Mouse (Mus musculus) T-helper 1 cell (primary cell): Measurements from ENCODE around the gene Epn1.

Experiments
- in situ Hi-C: fragments of 300-600 bp; cut with MboI, MseI; formaldehyde crosslinking; loops from one replicate; pipeline ENCODE4 v1.15.1; 2025; ENCODE audit warnings: high pct_unique_total_duplicates

The Epn1 gene

GRCm38 (mm10) chr7:5080010-5080751 lies at the start of gene Epn1:
Gene Epn1, plus strand, starts transcription at chr7:5080235.
- in situ Hi-C loops: loop anchor here (25.0 kb wide), 2 partner anchors 1082 to 1307 kb away; partner anchors contain the start of genes Smim17, Zfp28, Zfp444 and Zfp787

- in situ Hi-C loops: no loop called here
These were observed 49.3 kb upstream of the Epn1 start for GRCm38 (mm10) chr7:5030554-5031275.

GRCm38 (mm10) chr7:5031496-5031895 lies 48.5 kb upstream of the Epn1 start:
- in situ Hi-C loops: no loop called here

- in situ Hi-C loops: no loop called here
These were observed 46.2 kb upstream of the Epn1 start, which contains the start of gene 4632433K11Rik for GRCm38 (mm10) chr7:5033818-5034217. Gene 4632433K11Rik, plus strand, starts transcription at chr7:5034118.

GRCm38 (mm10) chr7:5035628-5036027 lies 44.4 kb upstream of the Epn1 start:
- in situ Hi-C loops: no loop called here

GRCm38 (mm10) chr7:5036136-5036535 lies 43.9 kb upstream of the Epn1 start:
- in situ Hi-C loops: no loop called here

- in situ Hi-C loops: no loop called here
These were observed 43.0 kb upstream of the Epn1 start for GRCm38 (mm10) chr7:5037026-5037425.

GRCm38 (mm10) chr7:5037467-5037866 lies 42.6 kb upstream of the Epn1 start:
- in situ Hi-C loops: no loop called here

GRCm38 (mm10) chr7:5038109-5038732 lies 41.8 kb upstream of the Epn1 start, which contains the start of gene Zfp784:
Gene Zfp784, minus strand, starts transcription at chr7:5038446.
- in situ Hi-C loops: no loop called here

GRCm38 (mm10) chr7:5038940-5039339 lies 41.1 kb upstream of the Epn1 start:
- in situ Hi-C loops: no loop called here

- in situ Hi-C loops: no loop called here
These were observed 35.1 kb upstream of the Epn1 start for GRCm38 (mm10) chr7:5044981-5045380.

- in situ Hi-C loops: no loop called here
These were observed 33.9 kb upstream of the Epn1 start for GRCm38 (mm10) chr7:5046112-5046511.

- in situ Hi-C loops: no loop called here
These were observed 32.7 kb upstream of the Epn1 start for GRCm38 (mm10) chr7:5047313-5047712.

GRCm38 (mm10) chr7:5051193-5052192 lies 28.5 kb upstream of the Epn1 start, which contains the start of gene Zfp580:
Gene Zfp580, plus strand, starts transcription at chr7:5051538.
- in situ Hi-C loops: loop anchor here (5.0 to 25.0 kb wide), 3 partner anchors 109 to 1414 kb away; partner anchors contain the start of genes Cnot3, Prpf31, Tfpt and Ube2s

- in situ Hi-C loops: loop anchor here (5.0 to 25.0 kb wide), 3 partner anchors 110 to 1415 kb away; partner anchors contain the start of genes Cnot3, Prpf31, Tfpt and Ube2s
These were observed 27.6 kb upstream of the Epn1 start for GRCm38 (mm10) chr7:5052438-5052837.

- in situ Hi-C loops: loop anchor here (5.0 to 25.0 kb wide), 3 partner anchors 111 to 1416 kb away; partner anchors contain the start of genes Cnot3, Prpf31, Tfpt and Ube2s
These were observed 27.1 kb upstream of the Epn1 start for GRCm38 (mm10) chr7:5052931-5053343.

GRCm38 (mm10) chr7:5053456-5054179 lies 26.4 kb upstream of the Epn1 start:
- in situ Hi-C loops: loop anchor here (5.0 to 25.0 kb wide), 3 partner anchors 111 to 1416 kb away; partner anchors contain the start of genes Cnot3, Prpf31, Tfpt and Ube2s

GRCm38 (mm10) chr7:5056651-5057263 lies 23.3 kb upstream of the Epn1 start:
- in situ Hi-C loops: loop anchor here (10.0 to 25.0 kb wide), 2 partner anchors 242 to 1419 kb away; partner anchors contain the start of genes Cnot3, Prpf31, Tfpt and Ube2s

- in situ Hi-C loops: loop anchor here (10.0 to 25.0 kb wide), 2 partner anchors 243 to 1420 kb away; partner anchors contain the start of genes Cnot3, Prpf31, Tfpt and Ube2s
These were observed 22.7 kb upstream of the Epn1 start for GRCm38 (mm10) chr7:5057381-5057780.
